22 mouse cellular contexts compared by ENCODE assay signal in genomic region chr2:165271326-165271725, GRCm38 (mm10). TPM values are rescaled to one million over a fixed set of nuclear protein-coding genes. Genes with fewer than 3 reads are reported as not detected.
DNase-seq lines count a peak whose midpoint lies in the region; ATAC-seq lines count a peak whose summit lies in the region.
"Had no signal": no experiment of that assay in that cellular context is flagged by ENCODE, and none has a peak within 500 bp of the region (broad histone marks: within the 10 kb centered on the region; RNA-seq: fewer than 3 reads in every experiment).

No protein-coding gene starts in this region.

- DNase-seq in mesoderm, embryonic 11.5 days (ENCODE audit: low read depth, low spot score), result peak; percentile 56
- no peak for DNase-seq in kidney, postnatal 14 days
- DNase-seq: adrenal gland, postnatal 10 days; cerebellum, adult 11-12 months; gastrocnemius, adult 2 months; heart, adult 2 months; heart, postnatal 4 days; left cerebral cortex, postnatal 4 days; liver, embryonic 13.5 days; thymus, postnatal 14 days had no signal

- H3K9me3 ChIP-seq in forebrain, embryonic 16.5 days (ENCODE audit: control insufficient read depth, low read length), result no peaks in the 10 kb centered on the region
- no peaks in the 10 kb centered on the region for H3K9me3 ChIP-seq in forebrain, embryonic 12.5 days
- H3K9me3 ChIP-seq in megakaryocyte, embryonic 14.5 days, result no peaks in the 10 kb centered on the region
- H3K9me3 ChIP-seq in neural tube, embryonic 14.5 days (ENCODE audit: control insufficient read depth, low read length), result no peaks in the 10 kb centered on the region
- no peaks in the 10 kb centered on the region for H3K9me3 ChIP-seq in intestine, embryonic 16.5 days (ENCODE audit: control insufficient read depth, low read length)
- H3K9me3 ChIP-seq: embryonic facial prominence, embryonic 13.5 days; liver, embryonic 13.5 days had no signal

- H3K36me3 ChIP-seq in forebrain, embryonic 16.5 days (ENCODE audit: control insufficient read depth, insufficient read depth), result no peaks in the 10 kb centered on the region
- no peaks in the 10 kb centered on the region for H3K36me3 ChIP-seq in forebrain, embryonic 12.5 days (replicated peaks)
- H3K36me3 ChIP-seq in megakaryocyte, embryonic 14.5 days (replicated peaks; ENCODE audit: low read length), result peaks cover 4% of the 10 kb centered on the region
- H3K36me3 ChIP-seq in neural tube, embryonic 14.5 days (ENCODE audit: control insufficient read depth, insufficient read depth, low read length), result no peaks in the 10 kb centered on the region
- no peaks in the 10 kb centered on the region for H3K36me3 ChIP-seq in intestine, embryonic 16.5 days (ENCODE audit: control insufficient read depth, insufficient read depth, low read length)
- H3K36me3 ChIP-seq: embryonic facial prominence, embryonic 13.5 days; liver, embryonic 13.5 days had no signal

- H3K9ac ChIP-seq in forebrain, embryonic 16.5 days (replicated peaks; ENCODE audit: low read depth, low read length), result 0 out of 2 replicates have a peak overlapping the region, but pooled peaks have one; percentile 7
- no peak overlapping the region for H3K9ac ChIP-seq in forebrain, embryonic 12.5 days
- H3K9ac ChIP-seq in neural tube, embryonic 14.5 days (replicated peaks; ENCODE audit: low read depth, low read length), result no peak overlapping the region
- no peak overlapping the region for H3K9ac ChIP-seq in intestine, embryonic 16.5 days (ENCODE audit: low read depth, low read length)
- H3K9ac ChIP-seq: embryonic facial prominence, embryonic 13.5 days; liver, embryonic 13.5 days had no signal

- H3K4me2 ChIP-seq in forebrain, embryonic 16.5 days (ENCODE audit: low read length), result no peak overlapping the region
- no peak overlapping the region for H3K4me2 ChIP-seq in forebrain, embryonic 12.5 days
- H3K4me2 ChIP-seq in neural tube, embryonic 14.5 days (ENCODE audit: low read depth, low read length), result no peak overlapping the region
- no peak overlapping the region for H3K4me2 ChIP-seq in intestine, embryonic 16.5 days (ENCODE audit: low read depth, low read length)
- H3K4me2 ChIP-seq: embryonic facial prominence, embryonic 13.5 days; liver, embryonic 13.5 days had no signal

- H3K27me3 ChIP-seq in forebrain, embryonic 16.5 days (replicated peaks; ENCODE audit: control insufficient read depth, insufficient read depth, low read length), result no peaks in the 10 kb centered on the region
- H3K27me3 ChIP-seq in forebrain, embryonic 12.5 days, result peaks cover 30% of the 10 kb centered on the region; the same call in 1 of the 2 replicates
- H3K27me3 ChIP-seq in megakaryocyte, embryonic 14.5 days (replicated peaks), result peaks cover 59% of the 10 kb centered on the region
- no peaks in the 10 kb centered on the region; the same call in 1 of the 2 replicates for H3K27me3 ChIP-seq in neural tube, embryonic 14.5 days (ENCODE audit: control insufficient read depth, insufficient read depth, low read length)
- H3K27me3 ChIP-seq in intestine, embryonic 16.5 days (replicated peaks; ENCODE audit: control insufficient read depth, insufficient read depth, low read length), result 0 out of 2 replicates have a peak, but pooled peaks cover 3% of the 10 kb centered on the region

- H3K4me3 ChIP-seq in forebrain, embryonic 16.5 days (replicated peaks; ENCODE audit: low read length), result no peak overlapping the region
- H3K4me3 ChIP-seq in forebrain, embryonic 12.5 days (replicated peaks), result no peak overlapping the region
- H3K4me3 ChIP-seq in megakaryocyte, embryonic 14.5 days (replicated peaks), result peak overlapping the region; percentile 0
- H3K4me3 ChIP-seq in neural tube, embryonic 14.5 days (ENCODE audit: low read depth, low read length), result no peak overlapping the region
- H3K4me3 ChIP-seq in intestine, embryonic 16.5 days (ENCODE audit: low read length), result no peak overlapping the region
- H3K4me3 ChIP-seq: embryonic facial prominence, embryonic 13.5 days; gastrocnemius, adult 2 months; heart, adult 2 months; layer of hippocampus, adult 2 months; liver, embryonic 13.5 days had no signal

- 3% methylated on average over 8 of the region's 8 CpGs for WGBS in forebrain, embryonic 16.5 days
- 3% methylated on average over 8 of the region's 8 CpGs for WGBS in forebrain, embryonic 12.5 days
- WGBS in neural tube, embryonic 14.5 days, result 3% methylated on average over 8 of the region's 8 CpGs
- 21% methylated on average over 8 of the region's 8 CpGs for WGBS in intestine, embryonic 16.5 days

- ATAC-seq in forebrain, embryonic 16.5 days, result no peak
- ATAC-seq in forebrain, embryonic 12.5 days (ENCODE audit: low FRiP score), result no peak
- ATAC-seq in megakaryocyte, adult 5-6 weeks (ENCODE audit: poor library complexity, severe bottlenecking), result no peak
- ATAC-seq in neural tube, embryonic 14.5 days (ENCODE audit: low read depth), result 0 out of 2 replicates have a peak, but pooled peaks have one; percentile 2
- ATAC-seq in intestine, embryonic 16.5 days, result no peak
- ATAC-seq: intestine, postnatal 0 days had no signal

- peaks cover 39% of the 10 kb centered on the region for H3K4me1 ChIP-seq in forebrain, embryonic 16.5 days (replicated peaks; ENCODE audit: control insufficient read depth, insufficient read depth, low read length)
- peaks cover 60% of the 10 kb centered on the region for H3K4me1 ChIP-seq in forebrain, embryonic 12.5 days
- peaks cover 14% of the 10 kb centered on the region for H3K4me1 ChIP-seq in megakaryocyte, embryonic 14.5 days
- peaks cover 28% of the 10 kb centered on the region for H3K4me1 ChIP-seq in neural tube, embryonic 14.5 days (ENCODE audit: control insufficient read depth, insufficient read depth, low read length)
- H3K4me1 ChIP-seq in intestine, embryonic 16.5 days (ENCODE audit: control insufficient read depth, insufficient read depth, low read length), result peaks cover 5% of the 10 kb centered on the region; the same call in 1 of the 2 replicates
- H3K4me1 ChIP-seq: liver, embryonic 13.5 days had no signal

- H3K27ac ChIP-seq in forebrain, embryonic 16.5 days (ENCODE audit: low read length), result no peak overlapping the region
- no peak overlapping the region for H3K27ac ChIP-seq in forebrain, embryonic 12.5 days
- no peak overlapping the region for H3K27ac ChIP-seq in neural tube, embryonic 14.5 days (ENCODE audit: low read depth, low read length)
- H3K27ac ChIP-seq in intestine, embryonic 16.5 days (ENCODE audit: low read length), result no peak overlapping the region
- H3K27ac ChIP-seq: embryonic facial prominence, embryonic 13.5 days; gastrocnemius, adult 2 months; heart, adult 2 months; kidney, postnatal 0 days; layer of hippocampus, adult 2 months; liver, embryonic 13.5 days; stomach, postnatal 0 days had no signal

RNA-seq across cellular contexts. Expression of gene Slc35c2, which starts 16.3 kb away (rescaled TPM):
- polyA plus RNA-seq in forebrain, embryonic 16.5 days (2015; fragmentation: Nextera tagmentation; extraction: Ambion mirVana), result 60.3 and 62.4 TPM in 2 replicates
- polyA plus RNA-seq in forebrain, embryonic 12.5 days (2016; fragmentation: Nextera tagmentation; extraction: Ambion mirVana), result 57.9 and 62.4 TPM in 2 replicates
- 55.8 and 62.9 TPM in 2 replicates for polyA plus RNA-seq in megakaryocyte, embryonic 14.5 days (2012; ENCODE audit: insufficient read depth, low replicate concordance)
- 57.2 and 57.5 TPM in 2 replicates for total RNA-seq in megakaryocyte, adult 5-6 weeks (2015)
- 52.8 and 71.8 TPM in 2 replicates for total RNA-seq in megakaryocyte, adult 5-6 weeks (2017)
- polyA plus RNA-seq in neural tube, embryonic 14.5 days (2014; fragmentation: Nextera tagmentation; extraction: Ambion mirVana), result 54.1 and 59.0 TPM in 2 replicates
- 135 and 154 TPM in 2 replicates for polyA plus RNA-seq in intestine, embryonic 16.5 days (2015; fragmentation: Nextera tagmentation; extraction: Ambion mirVana)

RNA-seq across cellular contexts. Expression of gene Cdh22, which starts 36.7 kb away (rescaled TPM):
- polyA plus RNA-seq in forebrain, embryonic 16.5 days (2015; fragmentation: Nextera tagmentation; extraction: Ambion mirVana), result 3.7 and 5.6 TPM in 2 replicates
- 10.6 and 11.4 TPM in 2 replicates for polyA plus RNA-seq in forebrain, embryonic 12.5 days (2016; fragmentation: Nextera tagmentation; extraction: Ambion mirVana)
- polyA plus RNA-seq in megakaryocyte, embryonic 14.5 days (2012; ENCODE audit: insufficient read depth, low replicate concordance), result 0.23 TPM in 1 of 2 replicates, not detected in the other
- 0.09 TPM in 1 of 2 replicates, not detected in the other for total RNA-seq in megakaryocyte, adult 5-6 weeks (2015)
- 0.07 TPM in 1 of 2 replicates, not detected in the other for total RNA-seq in megakaryocyte, adult 5-6 weeks (2017)
- polyA plus RNA-seq in neural tube, embryonic 14.5 days (2014; fragmentation: Nextera tagmentation; extraction: Ambion mirVana), result 9.0 and 10.5 TPM in 2 replicates
- 0.40 and 0.50 TPM in 2 replicates for polyA plus RNA-seq in intestine, embryonic 16.5 days (2015; fragmentation: Nextera tagmentation; extraction: Ambion mirVana)
- total RNA-seq: megakaryocyte progenitor cell, adult 5-6 weeks had no signal
- polyA plus RNA-seq: liver, embryonic 13.5 days had no signal

RNA-seq across cellular contexts. Expression of gene Elmo2, which starts 55.0 kb away (rescaled TPM):
- polyA plus RNA-seq in forebrain, embryonic 16.5 days (2015; fragmentation: Nextera tagmentation; extraction: Ambion mirVana), result 107 and 115 TPM in 2 replicates
- polyA plus RNA-seq in forebrain, embryonic 12.5 days (2016; fragmentation: Nextera tagmentation; extraction: Ambion mirVana), result 94.6 and 99.7 TPM in 2 replicates
- 15.3 and 16.3 TPM in 2 replicates for polyA plus RNA-seq in megakaryocyte, embryonic 14.5 days (2012; ENCODE audit: insufficient read depth, low replicate concordance)
- 128 and 133 TPM in 2 replicates for total RNA-seq in megakaryocyte, adult 5-6 weeks (2015)
- total RNA-seq in megakaryocyte, adult 5-6 weeks (2017), result 89.7 and 94.8 TPM in 2 replicates
- 98.8 and 110 TPM in 2 replicates for polyA plus RNA-seq in neural tube, embryonic 14.5 days (2014; fragmentation: Nextera tagmentation; extraction: Ambion mirVana)
- polyA plus RNA-seq in intestine, embryonic 16.5 days (2015; fragmentation: Nextera tagmentation; extraction: Ambion mirVana), result 63.5 and 67.2 TPM in 2 replicates
